Mouse (Mus musculus) embryonic fibroblast, embryonic 13.5 days (primary cell): Measurements from ENCODE around the gene Zfp697. TPM values are rescaled to one million over a fixed set of nuclear protein-coding genes. Genes with fewer than 3 reads are reported as not detected.
"Not testable (repeated sequence)": the region's sequence is repeated elsewhere in the genome, so short reads cannot be mapped to it uniquely, and the experiment has no call there.

Experiments used
- H3K27ac ChIP-seq: 2 replicates; pipeline ENCODE4 v1.5.1; 2012; ENCODE audit warnings: low read length, control low read depth, inconsistent platforms; ENCODE audit not compliant: insufficient read depth
- H3K4me1 ChIP-seq: 2 replicates; pipeline ENCODE4 v1.6.1; 2011; ENCODE audit warnings: low read length; ENCODE audit not compliant: control insufficient read depth, insufficient read depth
- H3K4me3 ChIP-seq: 2 replicates; pipeline ENCODE4 v1.5.1; 2011; ENCODE audit warnings: mild to moderate bottlenecking, control low read depth, low read length; ENCODE audit not compliant: insufficient read depth
- CTCF ChIP-seq: IDR thresholded peaks from 2 replicates; pipeline ENCODE4 v1.5.1; 2011; ENCODE audit warnings: mild to moderate bottlenecking, control low read depth, low read length, moderate library complexity, borderline replicate concordance; ENCODE audit not compliant: insufficient read depth
- POLR2A ChIP-seq: IDR thresholded peaks from 2 replicates; pipeline ENCODE4 v1.6.1; 2011; ENCODE audit warnings: low read depth, mild to moderate bottlenecking, control low read depth, low read length, moderate library complexity
- polyA plus RNA-seq: library from polyadenylated mRNA; stranded (reverse); fragments of >200 nt; gene quantifications from 2 replicates; pipeline ENCODE4 v1.2.4, GENCODE M21; 2011; ENCODE audit warnings: low read depth; ENCODE audit not compliant: missing spikeins, insufficient read length

The Zfp697 gene
- polyA plus RNA-seq, 1 experiment, result 7.6 TPM

DNA sequence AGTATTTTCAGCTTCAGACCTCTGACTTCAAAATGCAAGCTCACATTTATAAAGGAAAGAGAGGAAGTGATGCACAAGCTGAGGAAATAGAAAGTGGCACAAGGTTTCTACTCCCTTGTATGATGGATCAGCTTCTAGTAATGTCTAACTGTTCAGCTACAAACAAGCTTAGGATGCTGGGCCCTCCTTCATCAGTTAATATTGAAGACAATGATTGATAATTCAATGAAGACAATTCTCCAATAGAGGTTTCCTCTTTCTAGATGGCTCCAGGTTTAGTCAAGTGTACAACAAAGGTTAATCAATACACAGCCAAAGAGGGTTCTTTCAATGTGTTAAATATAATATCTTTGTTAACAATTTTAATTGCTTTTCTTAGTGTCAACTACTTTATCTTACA lies 206.4 kb downstream of the Zfp697 start, which contains the start of gene Gm10681:
TSS of gene Gm10681 (minus strand) at position 101 of the 400 bp plus-strand sequence.
- Histone ChIP-seq H3K27ac (no peak within 1 kb of the TSS), H3K4me1 (no peaks in the 10 kb centered on the region), H3K4me3 (no peak within 1 kb of the TSS)
- TF ChIP-seq POLR2A (no peak), CTCF (no peak)

DNA sequence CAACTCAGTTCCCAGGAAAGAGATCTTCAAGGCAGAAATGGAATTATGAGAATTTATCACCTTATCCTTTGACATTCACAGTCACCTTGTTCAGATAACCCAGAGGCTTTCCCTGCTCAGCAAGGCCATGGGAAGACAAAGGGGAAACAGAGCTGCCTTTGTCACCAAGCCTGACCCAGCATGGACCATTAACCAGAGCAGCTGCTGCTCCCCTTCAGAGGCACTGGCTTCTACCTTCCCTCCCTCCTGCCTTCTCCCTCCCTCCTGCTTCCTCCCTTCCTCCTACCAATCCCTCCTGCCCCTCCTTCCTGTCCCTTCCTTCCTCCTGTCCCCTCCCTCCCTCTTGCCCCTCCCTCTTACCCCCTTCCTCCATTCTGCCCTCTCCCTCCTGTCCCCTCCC lies 231.3 kb downstream of the Zfp697 start:
- not testable (repeated sequence) for H3K4me3 ChIP-seq, H3K27ac ChIP-seq, H3K4me1 ChIP-seq

DNA sequence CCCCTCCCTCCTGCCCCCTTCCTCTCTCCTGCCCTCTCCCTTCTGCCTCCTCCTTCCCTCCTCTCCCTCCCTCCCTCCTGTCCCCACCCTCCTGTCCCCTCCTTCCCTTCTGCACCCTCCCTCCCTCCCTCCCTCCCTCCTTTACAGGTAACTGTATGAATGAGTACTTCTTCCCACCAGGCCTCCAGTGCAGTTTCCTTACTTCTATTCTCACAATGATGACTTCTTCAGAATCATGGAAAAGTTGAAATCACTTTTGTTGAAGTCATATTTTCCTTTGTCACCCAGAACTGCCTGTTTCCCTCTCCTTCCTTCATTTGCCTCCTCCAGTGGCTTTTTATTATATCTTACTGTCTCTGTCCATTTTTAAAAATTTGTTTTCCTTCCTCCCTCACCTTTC lies 231.7 kb downstream of the Zfp697 start:
- H3K4me1 ChIP-seq, result no peaks in the 10 kb centered on the region
- TF ChIP-seq CTCF (no peak), POLR2A (no peak)
- no peak overlapping the region for H3K27ac ChIP-seq

GRCm38 (mm10) chr3:98614406-98614927 lies 232.2 kb downstream of the Zfp697 start:
- not testable (repeated sequence) for H3K4me3 ChIP-seq, H3K4me1 ChIP-seq, H3K27ac ChIP-seq

More for the DNA sequence above, 231.7 kb downstream of the Zfp697 start:
- no peak overlapping the region for H3K4me3 ChIP-seq

DNA sequence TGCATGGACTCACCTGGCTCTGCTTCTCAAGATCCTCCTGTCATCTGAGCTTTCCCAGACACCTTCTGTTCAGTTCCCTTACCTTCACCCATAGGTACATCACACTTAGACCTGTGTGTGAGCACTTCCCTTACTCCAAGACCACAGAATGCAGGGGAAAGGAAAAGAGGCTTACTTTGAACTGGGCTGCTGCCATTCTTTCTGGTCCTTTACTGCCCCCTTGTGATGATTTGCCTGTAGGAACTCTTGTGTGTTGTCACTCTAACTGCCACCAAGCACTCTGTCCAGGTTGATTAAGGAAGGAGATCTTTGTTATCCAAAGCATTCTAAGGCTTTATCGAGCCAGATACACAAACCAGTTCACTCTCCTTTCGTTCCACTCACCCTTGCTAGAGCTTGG lies 234.0 kb downstream of the Zfp697 start:
- not testable (repeated sequence) for H3K27ac ChIP-seq, H3K4me1 ChIP-seq, H3K4me3 ChIP-seq

- H3K4me1 ChIP-seq, H3K27ac ChIP-seq, H3K4me3 ChIP-seq: not testable (repeated sequence)
Observed at GRCm38 (mm10) chr3:98616786-98617185, 234.5 kb downstream of the Zfp697 start.

DNA sequence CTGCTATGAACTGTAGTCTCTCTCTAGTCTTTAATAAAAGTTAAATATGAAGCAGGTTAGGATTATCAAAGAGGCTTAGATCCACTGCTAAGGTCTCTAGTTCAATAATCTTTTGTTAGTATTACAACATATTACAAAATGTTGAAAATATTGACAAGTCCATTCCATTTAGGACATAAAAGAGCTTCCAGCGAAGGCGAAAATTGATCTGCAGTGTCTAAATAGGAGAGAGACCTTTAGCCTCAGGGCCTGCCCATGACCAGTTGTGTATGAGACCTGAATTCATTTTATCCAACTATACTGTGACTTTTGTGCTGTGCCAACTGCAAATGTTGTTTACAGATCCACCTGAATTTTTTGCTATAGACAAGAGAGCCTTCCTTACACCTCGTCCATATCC lies 247.4 kb downstream of the Zfp697 start:
- no peak for TF ChIP-seq CTCF
- TF ChIP-seq POLR2A, result no peak
- Histone ChIP-seq H3K4me1 (no peaks in the 10 kb centered on the region), H3K27ac (no peak overlapping the region), H3K4me3 (no peak overlapping the region)

DNA sequence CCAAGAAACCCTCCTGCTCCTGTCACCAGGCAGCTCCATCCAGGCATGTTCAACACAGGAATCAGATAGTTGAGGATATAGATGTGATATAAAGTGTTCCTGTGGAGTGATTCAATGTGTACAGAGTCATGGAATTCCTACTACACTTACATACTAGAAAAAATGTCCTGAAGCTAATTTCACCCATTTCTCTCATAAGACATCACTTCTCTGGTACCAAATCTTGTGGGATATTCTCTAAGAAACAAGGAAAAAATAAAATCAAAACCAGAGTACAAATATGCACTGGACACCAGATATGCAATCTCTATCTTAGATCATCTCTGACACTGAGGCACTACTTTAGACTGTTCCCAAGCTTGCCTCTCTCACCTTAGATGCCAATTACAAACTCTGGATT lies 247.9 kb downstream of the Zfp697 start, which contains the start of gene Hsd3b5:
TSS of gene Hsd3b5 (minus strand) at position 101 of the 400 bp plus-strand sequence.
- no peak for TF ChIP-seq POLR2A
- TF ChIP-seq CTCF, result no peak
- Histone ChIP-seq H3K4me1 (no peaks in the 10 kb centered on the region), H3K4me3 (no peak within 1 kb of the TSS), H3K27ac (no peak within 1 kb of the TSS)

DNA sequence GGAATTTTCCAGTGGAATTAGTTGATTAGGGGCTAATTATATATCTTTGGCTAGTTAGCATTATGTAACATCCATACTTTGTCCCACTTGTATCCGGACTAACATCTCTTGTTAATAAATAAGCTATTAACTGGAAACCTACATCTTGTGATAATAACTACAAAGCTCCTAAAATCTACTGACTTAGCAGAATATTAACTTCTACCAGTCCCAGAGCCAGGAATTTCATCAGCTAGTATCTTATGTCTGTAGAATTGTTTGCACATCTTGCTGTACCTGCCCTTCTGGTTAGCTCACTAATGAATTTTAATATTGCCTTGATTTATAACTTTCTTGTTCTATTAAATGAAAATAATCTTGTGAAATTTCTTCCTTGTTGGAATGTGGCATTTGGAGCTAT lies 252.9 kb downstream of the Zfp697 start:
- no peaks in the 10 kb centered on the region for H3K4me1 ChIP-seq
- no peak overlapping the region for H3K27ac ChIP-seq
- TF ChIP-seq CTCF, result no peak
- no peak for TF ChIP-seq POLR2A
- no peak overlapping the region for H3K4me3 ChIP-seq

DNA sequence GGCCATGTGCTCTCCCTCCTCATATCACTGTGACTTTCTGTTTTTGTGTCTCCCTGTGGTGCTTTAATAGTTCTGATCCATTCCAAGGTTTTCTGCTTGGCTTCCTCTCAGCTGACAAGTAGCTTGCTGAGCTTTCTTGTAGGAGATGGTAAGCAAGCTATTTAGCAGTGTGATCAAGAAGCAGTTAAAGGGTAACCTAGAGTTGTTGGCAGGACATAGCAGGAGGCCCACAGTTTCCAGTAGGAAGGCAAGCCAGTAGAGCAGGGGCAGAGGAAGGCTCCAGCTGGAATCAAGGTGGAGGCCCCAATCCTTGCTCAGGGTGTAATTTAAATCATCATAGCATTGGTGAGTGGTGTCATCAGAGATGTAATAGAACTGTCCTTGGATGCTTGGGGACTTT lies 298.5 kb downstream of the Zfp697 start:
- no peak overlapping the region for H3K27ac ChIP-seq
- no peaks in the 10 kb centered on the region for H3K4me1 ChIP-seq
- H3K4me3 ChIP-seq, result no peak overlapping the region
- TF ChIP-seq CTCF (no peak), POLR2A (no peak)

- Histone ChIP-seq H3K27ac (no peak overlapping the region), H3K4me3 (no peak overlapping the region), H3K4me1 (no peaks in the 10 kb centered on the region)
- TF ChIP-seq POLR2A, result no peak
- no peak for TF ChIP-seq CTCF
Observed at GRCm38 (mm10) chr3:98682401-98682800, 300.1 kb downstream of the Zfp697 start.
